Mouse (Mus musculus) embryo, embryonic 11.5 days (tissue): Measurements from ENCODE around the gene Kcnip1.

Experiments
- DNase-seq: peaks from one replicate; pipeline ENCODE4 v3.0.0-alpha.2; 2012; ENCODE audit warnings: low read depth, low spot score

Gene Kcnip1

GRCm38 (mm10) chr11:33992938-33993337 is at the start of gene Kcnip1:
Kcnip1 (minus strand) TSS chr11:33993152.
- no peak for DNase-seq

- DNase-seq: no peak
These were observed 47.1 kb upstream of the Kcnip1 start for GRCm38 (mm10) chr11:34040061-34040460.

- DNase-seq: no peak
These were observed 43.1 kb upstream of the Kcnip1 start for GRCm38 (mm10) chr11:34035909-34036658.

GRCm38 (mm10) chr11:34034794-34035193 is 41.8 kb upstream of the Kcnip1 start:
- DNase-seq: no peak

- no peak for DNase-seq
These were observed 41.1 kb upstream of the Kcnip1 start for GRCm38 (mm10) chr11:34034008-34034505.

- DNase-seq: no peak
These were observed 38.3 kb upstream of the Kcnip1 start for GRCm38 (mm10) chr11:34031015-34031805.

- no peak for DNase-seq
These were observed 36.7 kb upstream of the Kcnip1 start for GRCm38 (mm10) chr11:34029658-34030057.

- no peak for DNase-seq
These were observed 32.1 kb upstream of the Kcnip1 start for GRCm38 (mm10) chr11:34025091-34025490.

GRCm38 (mm10) chr11:34012007-34012652 is 19.2 kb upstream of the Kcnip1 start:
- DNase-seq: no peak

- DNase-seq: no peak
These were observed 17.9 kb upstream of the Kcnip1 start for GRCm38 (mm10) chr11:34010859-34011172.

- no peak for DNase-seq
These were observed 17.3 kb upstream of the Kcnip1 start for GRCm38 (mm10) chr11:34010133-34010858.

GRCm38 (mm10) chr11:34009316-34010087 is 16.6 kb upstream of the Kcnip1 start:
- DNase-seq: no peak

- peak; percentile 34 for DNase-seq
These were observed 15.8 kb upstream of the Kcnip1 start for GRCm38 (mm10) chr11:34008702-34009101.

- DNase-seq: no peak
These were observed 15.3 kb upstream of the Kcnip1 start for GRCm38 (mm10) chr11:34008214-34008613.

- DNase-seq: no peak
These were observed 14.7 kb upstream of the Kcnip1 start for GRCm38 (mm10) chr11:34007616-34008015.

- DNase-seq: no peak
These were observed 9.6 kb upstream of the Kcnip1 start for GRCm38 (mm10) chr11:34002593-34002965.

GRCm38 (mm10) chr11:34001938-34002592 is 9.1 kb upstream of the Kcnip1 start:
- peak; percentile 34 for DNase-seq

GRCm38 (mm10) chr11:34000416-34000815 is 7.5 kb upstream of the Kcnip1 start:
- no peak for DNase-seq

- DNase-seq: no peak
These were observed 5.3 kb upstream of the Kcnip1 start for GRCm38 (mm10) chr11:33998244-33998643.

GRCm38 (mm10) chr11:33993496-33993895 is 544 bp upstream of the Kcnip1 start:
- no peak for DNase-seq
